Mouse (Mus musculus) CD8-positive naive resting alpha-beta T cell, adult 2 months (primary cell): ENCODE results near the gene Enpp6.

ENCODE experiments used
- DNase-seq, 2 experiments: peaks; one replicate each; pipeline ENCODE4 v3.0.0; 2022; ENCODE audit warnings: low read depth in 2 of 2, low spot score in 2 of 2

The Enpp6 gene

GRCm38 (mm10) chr8:47061105-47061720, 74.5 kb downstream of the Enpp6 start:
- DNase-seq: no peak

GRCm38 (mm10) chr8:47067121-47067520, 80.4 kb downstream of the Enpp6 start:
- no peak for DNase-seq

GRCm38 (mm10) chr8:47069634-47070033, 82.9 kb downstream of the Enpp6 start:
- DNase-seq: no peak

GRCm38 (mm10) chr8:47072001-47072400, 85.3 kb downstream of the Enpp6 start:
- DNase-seq: no peak

- DNase-seq: no peak
Observed at GRCm38 (mm10) chr8:47075941-47076555, 89.4 kb downstream of the Enpp6 start.

GRCm38 (mm10) chr8:47080037-47080436, 93.3 kb downstream of the Enpp6 start:
- DNase-seq: no peak

GRCm38 (mm10) chr8:47082201-47083027, 95.7 kb downstream of the Enpp6 start:
- DNase-seq: no peak

- DNase-seq: no peak
Observed at GRCm38 (mm10) chr8:47090021-47090420, 103.3 kb downstream of the Enpp6 start.

- DNase-seq: no peak
Observed at GRCm38 (mm10) chr8:47105617-47106016, 118.9 kb downstream of the Enpp6 start.

- DNase-seq: no peak
Observed at GRCm38 (mm10) chr8:47114133-47114796, 127.6 kb downstream of the Enpp6 start.

- DNase-seq: no peak
Observed at GRCm38 (mm10) chr8:47117336-47117735, 130.6 kb downstream of the Enpp6 start.

- DNase-seq: no peak
Observed at GRCm38 (mm10) chr8:47119895-47120294, 133.2 kb downstream of the Enpp6 start.

GRCm38 (mm10) chr8:47128859-47129258, 142.2 kb downstream of the Enpp6 start:
- DNase-seq: no peak

GRCm38 (mm10) chr8:47133381-47133780, 146.7 kb downstream of the Enpp6 start:
- DNase-seq: no peak

GRCm38 (mm10) chr8:47134736-47135135, 148.0 kb downstream of the Enpp6 start:
- no peak for DNase-seq

GRCm38 (mm10) chr8:47135586-47135985, 148.9 kb downstream of the Enpp6 start:
- DNase-seq: no peak

- no peak for DNase-seq
Observed at GRCm38 (mm10) chr8:47136047-47136446, 149.4 kb downstream of the Enpp6 start.

GRCm38 (mm10) chr8:47145258-47145657, 158.6 kb downstream of the Enpp6 start:
- no peak for DNase-seq
